Mouse (Mus musculus): ENCODE measurements around the gene Naa80. TPM values are rescaled to one million over a fixed set of nuclear protein-coding genes. Genes with fewer than 3 reads are reported as not detected.

Naa80 gene
- polyA plus RNA-seq, 1 experiment from 2014 or later, result 14.7 TPM

GRCm38 (mm10) chr9:107590773-107591060, 12.0 kb downstream of the Naa80 start:
- H3K9me3 ChIP-seq (ENCODE audit: low read depth, low read length), result no peaks in the 10 kb centered on the region
- TF ChIP-seq CTCF (IDR thresholded peaks at IDR 0.05; ENCODE audit: low read depth), result no peak
- peaks cover 57% of the 10 kb centered on the region for H3K36me3 ChIP-seq (ENCODE audit: insufficient read depth)
- no peak overlapping the region for H3K9ac ChIP-seq
- no peak for DNase-seq
- no peak overlapping the region for H3K27ac ChIP-seq (ENCODE audit: low read depth)
- no peak for ATAC-seq (ENCODE audit: insufficient read depth)
- no peak overlapping the region for H3K4me3 ChIP-seq (ENCODE audit: low read depth, low read length)
- peaks cover 8% of the 10 kb centered on the region; the same call in 1 of the 2 replicates for H3K4me1 ChIP-seq (ENCODE audit: insufficient read depth)
- 90% methylated on average over 6 of the region's 6 CpGs for WGBS
- no peaks in the 10 kb centered on the region for H3K27me3 ChIP-seq (ENCODE audit: insufficient read depth, low read length)
- H3K4me2 ChIP-seq, result no peak overlapping the region

GRCm38 (mm10) chr9:107593101-107593976, 14.7 kb downstream of the Naa80 start:
- TF ChIP-seq CTCF (IDR thresholded peaks at IDR 0.05; ENCODE audit: low read depth), result no peak
- Histone ChIP-seq H3K9ac (no peak overlapping the region), H3K4me3 (ENCODE audit: low read depth, low read length) (no peak overlapping the region), H3K9me3 (ENCODE audit: low read depth, low read length) (no peaks in the 10 kb centered on the region), H3K27ac (ENCODE audit: low read depth) (no peak overlapping the region), H3K36me3 (ENCODE audit: insufficient read depth) (peaks cover 57% of the 10 kb centered on the region), H3K4me1 (ENCODE audit: insufficient read depth) (peaks cover 5% of the 10 kb centered on the region; the same call in 1 of the 2 replicates), H3K27me3 (ENCODE audit: insufficient read depth, low read length) (no peaks in the 10 kb centered on the region), H3K4me2 (no peak overlapping the region)
- WGBS, result 81% methylated on average over 11 of the region's 11 CpGs
- DNase-seq (no peak), ATAC-seq (ENCODE audit: insufficient read depth) (no peak)

- no peaks in the 10 kb centered on the region for H3K27me3 ChIP-seq (ENCODE audit: insufficient read depth, low read length)
- H3K9me3 ChIP-seq (ENCODE audit: low read depth, low read length), result no peaks in the 10 kb centered on the region
- TF ChIP-seq CTCF (IDR thresholded peaks at IDR 0.05; ENCODE audit: low read depth), result no peak
- no peak overlapping the region for H3K9ac ChIP-seq
- H3K27ac ChIP-seq (ENCODE audit: low read depth), result no peak overlapping the region
- H3K4me2 ChIP-seq, result no peak overlapping the region
- no peaks in the 10 kb centered on the region for H3K4me1 ChIP-seq (ENCODE audit: insufficient read depth)
- no peak for ATAC-seq (ENCODE audit: insufficient read depth)
- no peak overlapping the region for H3K4me3 ChIP-seq (ENCODE audit: low read depth, low read length)
- peaks cover 57% of the 10 kb centered on the region for H3K36me3 ChIP-seq (ENCODE audit: insufficient read depth)
- WGBS, result 82% methylated on average over 8 of the region's 8 CpGs
- no peak for DNase-seq
Observed at GRCm38 (mm10) chr9:107594281-107595062, 15.8 kb downstream of the Naa80 start.

GRCm38 (mm10) chr9:107596619-107597569, 18.2 kb downstream of the Naa80 start:
- H3K27me3 ChIP-seq (ENCODE audit: insufficient read depth, low read length), result no peaks in the 10 kb centered on the region
- no peak for TF ChIP-seq CTCF (IDR thresholded peaks at IDR 0.05; ENCODE audit: low read depth)
- H3K36me3 ChIP-seq (ENCODE audit: insufficient read depth), result peaks cover 33% of the 10 kb centered on the region
- no peak overlapping the region for H3K4me2 ChIP-seq
- no peaks in the 10 kb centered on the region for H3K9me3 ChIP-seq (ENCODE audit: low read depth, low read length)
- WGBS, result 83% methylated on average over 11 of the region's 11 CpGs
- DNase-seq (no peak), ATAC-seq (ENCODE audit: insufficient read depth) (no peak)
- H3K27ac ChIP-seq (ENCODE audit: low read depth), result no peak overlapping the region; the same call in 1 of the 2 replicates
- H3K4me1 ChIP-seq (ENCODE audit: insufficient read depth), result no peaks in the 10 kb centered on the region
- H3K4me3 ChIP-seq (ENCODE audit: low read depth, low read length), result no peak overlapping the region
- no peak overlapping the region for H3K9ac ChIP-seq

GRCm38 (mm10) chr9:107598385-107598784, 19.7 kb downstream of the Naa80 start:
- WGBS, result 62% methylated on average over 5 of the region's 5 CpGs
- Histone ChIP-seq H3K27me3 (ENCODE audit: insufficient read depth, low read length) (no peaks in the 10 kb centered on the region), H3K4me3 (ENCODE audit: low read depth, low read length) (no peak overlapping the region), H3K4me2 (no peak overlapping the region), H3K27ac (ENCODE audit: low read depth) (no peak overlapping the region), H3K36me3 (ENCODE audit: insufficient read depth) (peaks cover 18% of the 10 kb centered on the region), H3K4me1 (ENCODE audit: insufficient read depth) (no peaks in the 10 kb centered on the region), H3K9ac (no peak overlapping the region), H3K9me3 (ENCODE audit: low read depth, low read length) (no peaks in the 10 kb centered on the region)
- DNase-seq (no peak), ATAC-seq (ENCODE audit: insufficient read depth) (no peak)
- TF ChIP-seq CTCF (IDR thresholded peaks at IDR 0.05; ENCODE audit: low read depth), result no peak

GRCm38 (mm10) chr9:107599433-107599832, 20.7 kb downstream of the Naa80 start:
- DNase-seq (no peak), ATAC-seq (ENCODE audit: insufficient read depth) (no peak)
- H3K9me3 ChIP-seq (ENCODE audit: low read depth, low read length), result no peaks in the 10 kb centered on the region
- H3K27me3 ChIP-seq (ENCODE audit: insufficient read depth, low read length), result no peaks in the 10 kb centered on the region
- no peak overlapping the region for H3K9ac ChIP-seq
- H3K4me3 ChIP-seq (ENCODE audit: low read depth, low read length), result no peak overlapping the region
- TF ChIP-seq CTCF (IDR thresholded peaks at IDR 0.05; ENCODE audit: low read depth), result no peak
- no peak overlapping the region for H3K4me2 ChIP-seq
- H3K36me3 ChIP-seq (ENCODE audit: insufficient read depth), result peaks cover 8% of the 10 kb centered on the region
- H3K27ac ChIP-seq (ENCODE audit: low read depth), result no peak overlapping the region
- 81% methylated on average over 9 of the region's 9 CpGs for WGBS
- H3K4me1 ChIP-seq (ENCODE audit: insufficient read depth), result no peaks in the 10 kb centered on the region; the same call in 1 of the 2 replicates
